Mouse (Mus musculus): ENCODE data around the gene Tango6. TPM values are rescaled to one million over a fixed set of nuclear protein-coding genes. Genes with fewer than 3 reads are reported as not detected.

Tango6 gene
- polyA plus RNA-seq, 1 experiment from 2014 or later = 10.5 TPM

DNA sequence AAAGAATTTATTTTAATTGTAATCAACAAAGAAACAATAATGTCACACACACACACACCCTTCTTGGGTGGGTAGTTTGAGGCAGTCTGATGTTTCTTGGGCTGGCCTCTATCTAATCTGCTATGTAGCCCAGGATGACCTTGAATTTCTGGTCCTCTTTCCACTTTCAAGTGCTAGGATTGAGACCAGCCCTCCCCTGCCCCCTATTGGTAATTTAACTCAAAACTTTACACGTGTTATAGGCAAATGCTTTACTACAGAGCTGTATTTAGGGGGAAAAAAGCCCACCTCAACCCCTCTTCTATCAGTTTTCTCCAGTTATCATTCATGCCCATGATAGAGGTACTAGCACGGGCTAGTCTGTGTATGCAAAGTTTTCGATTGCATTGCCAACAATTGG lies 37.9 kb upstream of the Tango6 start:
- Histone ChIP-seq H3K36me3 (ENCODE audit: control insufficient read depth, insufficient read depth, low read length) (peaks cover 4% of the 10 kb centered on the region), H3K4me2 (ENCODE audit: low read depth, low read length) (no peak overlapping the region), H3K4me1 (replicated peaks; ENCODE audit: control insufficient read depth, insufficient read depth, low read length) (peaks cover 19% of the 10 kb centered on the region), H3K27ac (ENCODE audit: low read length) (peak overlapping the region; percentile 28), H3K9ac (ENCODE audit: low read length) (no peak overlapping the region), H3K27me3 (ENCODE audit: control insufficient read depth, insufficient read depth, low read depth, low read length) (no peaks in the 10 kb centered on the region), H3K4me3 (ENCODE audit: low read length) (no peak overlapping the region), H3K9me3 (ENCODE audit: control insufficient read depth, low read length) (no peaks in the 10 kb centered on the region)
- ATAC-seq (ENCODE audit: low read depth) = no peak
- WGBS = 62% methylated on average over 3 of the region's 3 CpGs

DNA sequence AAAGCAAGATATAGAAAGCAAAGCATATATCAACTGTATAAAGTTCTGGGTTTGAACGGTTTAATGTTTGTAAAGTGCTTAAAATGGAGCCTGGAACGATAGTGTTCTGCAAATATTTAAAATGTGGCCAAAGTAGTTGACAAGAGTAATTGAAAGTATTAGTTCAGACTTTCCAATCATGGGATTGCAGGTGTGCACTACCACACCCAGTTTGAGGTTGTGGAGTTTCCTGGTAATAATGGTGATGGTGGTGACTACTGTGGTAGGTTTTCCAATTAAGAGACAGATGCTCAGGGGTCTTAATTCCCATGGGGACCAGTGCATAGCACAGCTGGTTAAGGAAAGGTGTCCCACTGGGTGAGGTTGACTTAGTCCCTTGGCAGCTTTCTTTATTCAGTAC lies 36.7 kb upstream of the Tango6 start:
- Histone ChIP-seq H3K4me2 (ENCODE audit: low read depth, low read length) (no peak overlapping the region), H3K4me1 (replicated peaks; ENCODE audit: control insufficient read depth, insufficient read depth, low read length) (peaks cover 10% of the 10 kb centered on the region), H3K36me3 (ENCODE audit: control insufficient read depth, insufficient read depth, low read length) (peaks cover 4% of the 10 kb centered on the region), H3K9me3 (ENCODE audit: control insufficient read depth, low read length) (no peaks in the 10 kb centered on the region), H3K27ac (ENCODE audit: low read length) (peak overlapping the region; percentile 94), H3K4me3 (ENCODE audit: low read length) (no peak overlapping the region), H3K9ac (ENCODE audit: low read length) (no peak overlapping the region), H3K27me3 (ENCODE audit: control insufficient read depth, insufficient read depth, low read depth, low read length) (no peaks in the 10 kb centered on the region)
- ATAC-seq (ENCODE audit: low read depth) = peak; percentile 41
- WGBS = 60% methylated on average over 2 of the region's 2 CpGs

DNA sequence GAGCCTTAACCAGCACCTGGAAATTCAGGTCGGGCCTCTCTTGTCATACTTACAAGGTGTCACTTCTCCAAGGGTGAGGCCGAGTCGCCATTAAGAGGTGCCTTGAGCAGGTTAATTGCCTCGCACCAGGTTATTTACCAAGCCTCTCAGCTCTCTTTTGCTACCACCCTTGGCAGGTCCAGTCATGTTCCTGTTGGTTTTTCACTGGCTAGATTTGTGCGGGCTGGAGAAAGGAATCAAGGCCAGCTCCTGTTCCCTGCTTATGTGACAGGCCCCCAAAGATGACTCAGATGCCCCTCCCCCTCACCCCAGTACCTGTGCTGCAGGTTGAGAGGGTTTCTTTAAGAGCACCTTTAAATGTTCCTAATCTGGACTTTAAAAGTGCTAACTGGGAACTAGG lies 36.1 kb upstream of the Tango6 start:
- H3K4me1 ChIP-seq (replicated peaks; ENCODE audit: control insufficient read depth, insufficient read depth, low read length) = peaks cover 4% of the 10 kb centered on the region; the same call in 1 of the 2 replicates
- peak overlapping the region; percentile 6; the same call in 1 of the 2 replicates for H3K4me2 ChIP-seq (ENCODE audit: low read depth, low read length)
- H3K36me3 ChIP-seq (ENCODE audit: control insufficient read depth, insufficient read depth, low read length) = peaks cover 4% of the 10 kb centered on the region
- ATAC-seq (ENCODE audit: low read depth) = peak; percentile 81
- no peak overlapping the region for H3K4me3 ChIP-seq (ENCODE audit: low read length)
- WGBS = 47% methylated on average over 5 of the region's 5 CpGs
- H3K9ac ChIP-seq (ENCODE audit: low read length) = 0 out of 2 replicates have a peak overlapping the region, but pooled peaks have one; percentile 9
- H3K27ac ChIP-seq (ENCODE audit: low read length) = peak overlapping the region; percentile 94
- no peaks in the 10 kb centered on the region for H3K27me3 ChIP-seq (ENCODE audit: control insufficient read depth, insufficient read depth, low read depth, low read length)
- no peaks in the 10 kb centered on the region for H3K9me3 ChIP-seq (ENCODE audit: control insufficient read depth, low read length)

DNA sequence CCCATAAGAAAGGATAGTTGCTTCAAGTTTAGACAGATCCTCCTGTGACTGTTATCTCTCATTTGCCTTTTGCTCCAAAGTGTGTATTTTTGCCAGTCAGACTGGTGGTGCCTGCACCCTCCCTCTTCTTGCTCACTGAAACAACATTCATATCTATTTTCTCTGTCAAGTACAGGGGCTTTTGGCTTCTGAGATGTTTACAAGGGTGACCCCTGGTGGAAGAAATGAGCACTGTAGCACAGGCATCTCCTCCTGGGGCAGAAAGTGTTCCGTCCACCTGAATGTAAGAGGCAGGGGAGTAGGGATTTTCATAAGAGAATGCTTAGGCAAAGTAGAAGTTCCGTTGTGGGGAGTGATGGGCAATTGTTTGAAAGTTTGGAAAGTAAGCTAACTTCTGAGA lies 35.5 kb upstream of the Tango6 start:
- WGBS = 30% methylated on average over 2 of the region's 2 CpGs
- H3K27ac ChIP-seq (ENCODE audit: low read length) = peak overlapping the region; percentile 94
- H3K36me3 ChIP-seq (ENCODE audit: control insufficient read depth, insufficient read depth, low read length) = peaks cover 4% of the 10 kb centered on the region
- H3K9ac ChIP-seq (ENCODE audit: low read length) = 0 out of 2 replicates have a peak overlapping the region, but pooled peaks have one; percentile 9
- no peaks in the 10 kb centered on the region for H3K27me3 ChIP-seq (ENCODE audit: control insufficient read depth, insufficient read depth, low read depth, low read length)
- H3K4me2 ChIP-seq (ENCODE audit: low read depth, low read length) = peak overlapping the region; percentile 6; the same call in 1 of the 2 replicates
- no peak overlapping the region for H3K4me3 ChIP-seq (ENCODE audit: low read length)
- peak; percentile 59 for ATAC-seq (ENCODE audit: low read depth)
- H3K4me1 ChIP-seq (replicated peaks; ENCODE audit: control insufficient read depth, insufficient read depth, low read length) = peaks cover 2% of the 10 kb centered on the region; the same call in 1 of the 2 replicates
- H3K9me3 ChIP-seq (ENCODE audit: control insufficient read depth, low read length) = no peaks in the 10 kb centered on the region

DNA sequence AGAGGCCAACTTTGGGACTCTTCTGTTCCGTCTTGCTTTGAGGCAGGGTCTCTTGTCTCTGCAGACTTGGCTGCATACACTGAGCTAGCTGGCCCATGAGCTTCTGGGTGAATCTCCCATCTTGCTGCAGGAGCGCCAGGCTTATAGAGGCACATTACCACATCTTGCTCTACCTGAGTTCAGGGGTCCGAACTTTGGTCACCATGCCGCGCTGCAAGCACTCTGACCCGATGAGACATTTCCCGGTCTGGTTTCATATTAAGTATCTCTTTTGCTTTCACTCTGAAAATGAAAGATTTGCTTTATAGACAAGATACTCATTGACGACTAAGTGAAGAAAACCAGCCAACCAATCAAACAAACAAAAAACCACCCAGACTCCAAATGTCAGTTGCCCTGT lies 34.4 kb upstream of the Tango6 start:
- Histone ChIP-seq H3K9ac (ENCODE audit: low read length) (no peak overlapping the region), H3K4me1 (replicated peaks; ENCODE audit: control insufficient read depth, insufficient read depth, low read length) (peaks cover 2% of the 10 kb centered on the region; the same call in 1 of the 2 replicates), H3K27me3 (ENCODE audit: control insufficient read depth, insufficient read depth, low read depth, low read length) (no peaks in the 10 kb centered on the region), H3K4me2 (ENCODE audit: low read depth, low read length) (no peak overlapping the region), H3K9me3 (ENCODE audit: control insufficient read depth, low read length) (no peaks in the 10 kb centered on the region), H3K27ac (ENCODE audit: low read length) (no peak overlapping the region), H3K4me3 (ENCODE audit: low read length) (no peak overlapping the region), H3K36me3 (ENCODE audit: control insufficient read depth, insufficient read depth, low read length) (peaks cover 4% of the 10 kb centered on the region)
- 93% methylated on average over 8 of the region's 8 CpGs for WGBS
- no peak for ATAC-seq (ENCODE audit: low read depth)

DNA sequence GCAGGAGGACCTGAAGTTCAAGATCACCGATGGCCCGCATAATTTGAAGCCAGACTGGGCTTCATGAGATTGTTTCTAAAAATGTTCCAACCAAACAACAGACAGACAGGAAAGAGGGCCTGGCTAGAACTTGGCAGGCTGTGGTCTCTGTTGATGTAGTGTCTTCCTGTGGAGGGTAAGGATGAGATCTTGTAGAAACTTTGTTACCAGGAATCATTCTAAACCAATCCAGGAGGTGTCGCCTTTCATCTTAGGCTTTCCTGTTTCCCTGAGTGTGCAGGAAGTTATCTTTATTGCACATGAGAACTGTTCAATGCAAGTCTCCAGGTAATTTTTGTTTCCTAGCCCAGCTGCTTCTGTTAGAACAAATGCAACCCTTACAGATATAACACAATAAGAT lies 30.9 kb upstream of the Tango6 start:
- H3K27me3 ChIP-seq (ENCODE audit: control insufficient read depth, insufficient read depth, low read depth, low read length) = no peaks in the 10 kb centered on the region
- no peak overlapping the region for H3K4me2 ChIP-seq (ENCODE audit: low read depth, low read length)
- peaks cover 4% of the 10 kb centered on the region for H3K36me3 ChIP-seq (ENCODE audit: control insufficient read depth, insufficient read depth, low read length)
- no peak overlapping the region for H3K9ac ChIP-seq (ENCODE audit: low read length)
- H3K27ac ChIP-seq (ENCODE audit: low read length) = no peak overlapping the region
- 82% methylated on average over 3 of the region's 3 CpGs for WGBS
- no peak overlapping the region for H3K4me3 ChIP-seq (ENCODE audit: low read length)
- ATAC-seq (ENCODE audit: low read depth) = no peak
- peaks cover 2% of the 10 kb centered on the region; the same call in 1 of the 2 replicates for H3K4me1 ChIP-seq (replicated peaks; ENCODE audit: control insufficient read depth, insufficient read depth, low read length)
- no peaks in the 10 kb centered on the region for H3K9me3 ChIP-seq (ENCODE audit: control insufficient read depth, low read length)

DNA sequence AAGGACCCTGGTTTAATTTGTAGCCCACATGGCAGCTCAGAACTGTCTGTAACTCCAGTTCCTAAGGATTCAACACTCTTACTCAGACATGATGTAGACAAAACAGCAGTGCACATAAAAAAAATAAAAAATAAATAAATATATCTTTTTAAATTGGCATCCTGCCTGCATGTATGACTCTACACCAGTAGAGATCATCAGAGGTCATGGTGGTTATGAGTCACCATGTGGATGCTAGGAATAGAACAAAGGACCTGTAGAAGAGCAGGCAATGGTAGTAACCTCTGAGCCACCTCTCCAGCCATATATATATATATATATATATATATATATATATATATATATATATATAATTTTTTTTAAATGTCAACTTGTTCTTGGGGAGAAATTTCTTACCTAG lies 26.8 kb upstream of the Tango6 start:
- Histone ChIP-seq H3K27me3 (ENCODE audit: control insufficient read depth, insufficient read depth, low read depth, low read length) (no peaks in the 10 kb centered on the region), H3K36me3 (ENCODE audit: control insufficient read depth, insufficient read depth, low read length) (no peaks in the 10 kb centered on the region), H3K9me3 (ENCODE audit: control insufficient read depth, low read length) (no peaks in the 10 kb centered on the region), H3K4me3 (ENCODE audit: low read length) (no peak overlapping the region), H3K4me2 (ENCODE audit: low read depth, low read length) (no peak overlapping the region), H3K27ac (ENCODE audit: low read length) (no peak overlapping the region), H3K4me1 (replicated peaks; ENCODE audit: control insufficient read depth, insufficient read depth, low read length) (no peaks in the 10 kb centered on the region), H3K9ac (ENCODE audit: low read length) (no peak overlapping the region)
- no peak for ATAC-seq (ENCODE audit: low read depth)

DNA sequence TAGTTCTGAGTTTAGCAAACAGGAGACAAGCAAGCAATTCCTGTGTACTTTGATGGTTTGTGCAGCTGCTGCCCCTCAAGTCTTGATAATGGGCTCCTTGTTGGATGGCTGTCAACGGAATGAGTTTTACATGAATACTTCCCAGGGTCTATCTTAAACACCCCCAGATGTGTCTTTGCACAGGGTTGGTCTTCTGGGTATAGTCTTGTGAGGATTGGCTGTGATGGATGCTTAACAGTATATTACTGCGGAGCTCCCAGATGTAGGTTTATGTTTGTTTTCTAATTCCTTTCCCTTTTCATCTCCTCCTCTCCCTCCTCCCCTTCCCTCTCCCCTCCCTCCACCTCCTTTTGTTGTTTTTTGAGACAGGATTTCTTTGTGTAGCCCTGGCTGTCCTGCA lies 10.1 kb upstream of the Tango6 start:
- Histone ChIP-seq H3K27ac (ENCODE audit: low read length) (no peak overlapping the region), H3K9ac (ENCODE audit: low read length) (no peak overlapping the region), H3K4me2 (ENCODE audit: low read depth, low read length) (no peak overlapping the region), H3K36me3 (ENCODE audit: control insufficient read depth, insufficient read depth, low read length) (peaks cover 2% of the 10 kb centered on the region; the same call in 1 of the 2 replicates), H3K4me3 (ENCODE audit: low read length) (no peak overlapping the region), H3K27me3 (ENCODE audit: control insufficient read depth, insufficient read depth, low read depth, low read length) (no peaks in the 10 kb centered on the region), H3K4me1 (replicated peaks; ENCODE audit: control insufficient read depth, insufficient read depth, low read length) (no peaks in the 10 kb centered on the region), H3K9me3 (ENCODE audit: control insufficient read depth, low read length) (no peaks in the 10 kb centered on the region)
- ATAC-seq (ENCODE audit: low read depth) = no peak
- WGBS = 48% methylated on average over 2 of the region's 2 CpGs

DNA sequence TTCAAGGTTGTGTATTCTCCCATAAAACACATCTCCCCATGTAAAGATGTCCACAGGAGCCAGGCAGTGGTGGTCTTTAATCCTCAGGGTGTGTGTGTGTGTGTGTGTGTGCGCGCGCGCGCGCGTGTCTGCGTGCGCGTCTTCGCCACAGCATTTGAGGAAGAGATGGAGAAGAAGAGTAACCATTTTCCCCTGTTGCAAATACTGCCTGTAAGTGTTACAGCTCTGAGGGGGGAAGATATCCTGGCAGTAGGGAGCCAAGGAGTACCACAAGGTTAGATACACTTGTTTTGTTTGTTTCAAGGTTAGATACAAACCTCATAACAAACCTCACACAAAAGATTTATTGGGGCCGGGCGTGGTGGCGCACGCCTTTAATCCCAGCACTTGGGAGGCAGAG lies 8.6 kb upstream of the Tango6 start:
- no peaks in the 10 kb centered on the region for H3K27me3 ChIP-seq (ENCODE audit: control insufficient read depth, insufficient read depth, low read depth, low read length)
- no peaks in the 10 kb centered on the region for H3K9me3 ChIP-seq (ENCODE audit: control insufficient read depth, low read length)
- H3K4me3 ChIP-seq (ENCODE audit: low read length) = no peak overlapping the region
- WGBS = 94% methylated on average over 15 of the region's 15 CpGs
- no peaks in the 10 kb centered on the region; the same call in 1 of the 2 replicates for H3K36me3 ChIP-seq (ENCODE audit: control insufficient read depth, insufficient read depth, low read length)
- H3K4me2 ChIP-seq (ENCODE audit: low read depth, low read length) = no peak overlapping the region
- H3K4me1 ChIP-seq (replicated peaks; ENCODE audit: control insufficient read depth, insufficient read depth, low read length) = no peaks in the 10 kb centered on the region
- no peak overlapping the region for H3K9ac ChIP-seq (ENCODE audit: low read length)
- no peak for ATAC-seq (ENCODE audit: low read depth)
- H3K27ac ChIP-seq (ENCODE audit: low read length) = no peak overlapping the region

DNA sequence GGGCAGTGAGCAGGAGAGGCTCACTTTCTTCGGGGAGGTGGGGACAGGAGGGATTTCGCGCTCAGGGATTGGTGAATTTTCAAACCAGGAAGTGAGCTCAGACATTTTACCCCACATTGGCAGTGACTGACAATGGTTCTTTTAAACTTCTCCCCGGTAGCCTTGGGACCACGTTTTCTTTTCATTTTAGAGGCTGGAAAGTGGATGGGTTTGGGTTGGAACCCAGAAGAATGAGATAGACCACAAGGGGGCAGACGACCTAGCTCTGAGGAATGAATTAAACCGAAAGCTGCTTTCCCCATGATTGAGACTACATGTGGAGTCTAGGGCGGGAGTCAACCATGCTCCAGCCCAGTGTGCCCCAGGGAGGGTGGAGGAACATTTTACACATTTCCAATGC lies 8.0 kb upstream of the Tango6 start:
- Histone ChIP-seq H3K9me3 (ENCODE audit: control insufficient read depth, low read length) (no peaks in the 10 kb centered on the region), H3K27me3 (ENCODE audit: control insufficient read depth, insufficient read depth, low read depth, low read length) (no peaks in the 10 kb centered on the region), H3K4me1 (replicated peaks; ENCODE audit: control insufficient read depth, insufficient read depth, low read length) (no peaks in the 10 kb centered on the region), H3K9ac (ENCODE audit: low read length) (no peak overlapping the region), H3K36me3 (ENCODE audit: control insufficient read depth, insufficient read depth, low read length) (no peaks in the 10 kb centered on the region; the same call in 1 of the 2 replicates), H3K4me2 (ENCODE audit: low read depth, low read length) (no peak overlapping the region), H3K27ac (ENCODE audit: low read length) (no peak overlapping the region), H3K4me3 (ENCODE audit: low read length) (no peak overlapping the region)
- WGBS = 81% methylated on average over 8 of the region's 8 CpGs
- no peak for ATAC-seq (ENCODE audit: low read depth)
